Mouse (Mus musculus) lung, embryonic 14.5 days (tissue): ENCODE results near the gene Nrm. TPM values are rescaled to one million over a fixed set of nuclear protein-coding genes. Genes with fewer than 3 reads are reported as not detected.

Experiments used
- ATAC-seq: fragments of 200-750 bp; cut with Nextera tagmentation; 2 replicates; pipeline ENCODE4 v1.8.0; 2017; ENCODE audit warnings: mild to moderate bottlenecking, moderate TSS enrichment, moderate library complexity; ENCODE audit not compliant: insufficient read depth
- DNase-seq: peaks from one replicate; pipeline ENCODE4 v3.0.0-alpha.2; 2015
- H3K27ac ChIP-seq: fragments of 300-500 bp; sonication (generic); 2 replicates; pipeline ENCODE4 v1.5.1; 2014; ENCODE audit warnings: low read depth, mild to moderate bottlenecking, moderate library complexity
- H3K27me3 ChIP-seq: fragments of 300-500 bp; sonication (generic); 2 replicates; pipeline ENCODE4 v1.6.1; 2014; ENCODE audit warnings: low read length, control low read depth; ENCODE audit not compliant: insufficient read depth
- H3K36me3 ChIP-seq: fragments of 300-500 bp; sonication (generic); 2 replicates; pipeline ENCODE4 v1.6.1; 2014; ENCODE audit warnings: control low read depth; ENCODE audit not compliant: insufficient read depth
- H3K4me1 ChIP-seq: fragments of 300-500 bp; sonication (generic); 2 replicates; pipeline ENCODE4 v1.6.1; 2014; ENCODE audit warnings: antibody characterized with exemption, control low read depth; ENCODE audit not compliant: insufficient read depth
- H3K4me2 ChIP-seq: fragments of 300-500 bp; sonication (generic); 2 replicates; pipeline ENCODE4 v1.6.1; 2014; ENCODE audit warnings: mild to moderate bottlenecking
- H3K4me3 ChIP-seq: fragments of 300-500 bp; sonication (generic); 2 replicates; pipeline ENCODE4 v1.5.1; 2014; ENCODE audit warnings: low read depth, low read length
- H3K9ac ChIP-seq: fragments of 300-500 bp; sonication (generic); 2 replicates; pipeline ENCODE4 v1.6.1; 2014
- H3K9me3 ChIP-seq: fragments of 300-500 bp; sonication (generic); 2 replicates; pipeline ENCODE4 v1.6.1; 2016; ENCODE audit warnings: low read depth, low read length, control low read depth
- CTCF ChIP-seq: IDR thresholded peaks from 2 replicates; pipeline ENCODE4 v1.5.1; 2016; ENCODE audit warnings: antibody characterized with exemption, low read depth
- WGBS: fragments of 180-500 bp; shearing (Covaris S2); extraction: QIAGEN DNeasy Blood & Tissue Kit; methylation state at CpG from one replicate; pipeline ENCODE4 v1.1.7; 2014; 5-methylcytosine and 5-hydroxymethylcytosine counted together
- microRNA-seq: library from miRNA; unstranded; fragments of <30 nt; microRNA quantifications from one replicate; pipeline ENCODE4, GENCODE M21; 2016; ENCODE audit warnings: borderline number of aligned reads
- polyA plus RNA-seq: library from polyadenylated mRNA; unstranded; fragments of >200 nt; fragmentation: Nextera tagmentation; extraction: Ambion mirVana; gene quantifications from 2 replicates; pipeline ENCODE4 v1.2.1, GENCODE M21; 2014

Nrm gene
- polyA plus RNA-seq, 1 experiment from 2014 or later: 72.0 TPM

- TF ChIP-seq CTCF: no peak
- H3K4me1 ChIP-seq: peaks cover 5% of the 10 kb centered on the region; the same call in 1 of the 2 replicates
These were observed 44.5 kb downstream of the Nrm start for GRCm38 (mm10) chr17:35905587-35905986.

GRCm38 (mm10) chr17:35907609-35908008 lies 46.5 kb downstream of the Nrm start:
- H3K4me3 ChIP-seq: no peak overlapping the region
- H3K36me3 ChIP-seq: peaks cover 66% of the 10 kb centered on the region
- no peak overlapping the region for H3K4me2 ChIP-seq
- 70% methylated on average over 2 of the region's 2 CpGs for WGBS
- H3K9ac ChIP-seq: no peak overlapping the region
- no peaks in the 10 kb centered on the region for H3K27me3 ChIP-seq
- TF ChIP-seq CTCF: peak; percentile 31
- no peak for DNase-seq
- peaks cover 5% of the 10 kb centered on the region; the same call in 1 of the 2 replicates for H3K4me1 ChIP-seq
- ATAC-seq: no peak
- no peaks in the 10 kb centered on the region for H3K9me3 ChIP-seq
- no peak overlapping the region for H3K27ac ChIP-seq

More at GRCm38 (mm10) chr17:35905587-35905986, 44.5 kb downstream of the Nrm start:
- H3K9ac ChIP-seq: no peak overlapping the region
- DNase-seq (no peak), ATAC-seq (no peak)
- no peak overlapping the region for H3K4me3 ChIP-seq
- H3K27ac ChIP-seq: no peak overlapping the region
- H3K4me2 ChIP-seq: no peak overlapping the region
- H3K9me3 ChIP-seq: no peaks in the 10 kb centered on the region
- WGBS: 91% methylated on average over 1 of the region's 1 CpGs
- peaks cover 57% of the 10 kb centered on the region for H3K36me3 ChIP-seq
- no peaks in the 10 kb centered on the region for H3K27me3 ChIP-seq

GRCm38 (mm10) chr17:35909186-35909918 lies 48.2 kb downstream of the Nrm start:
- H3K9ac ChIP-seq: peak overlapping the region; percentile 73
- DNase-seq (no peak), ATAC-seq (peak; percentile 23)
- peaks cover 66% of the 10 kb centered on the region for H3K36me3 ChIP-seq
- peak overlapping the region; percentile 70 for H3K4me3 ChIP-seq
- peaks cover 5% of the 10 kb centered on the region; the same call in 1 of the 2 replicates for H3K4me1 ChIP-seq
- no peaks in the 10 kb centered on the region for H3K9me3 ChIP-seq
- H3K27ac ChIP-seq: peak overlapping the region; percentile 73; the same call in 1 of the 2 replicates
- 14% methylated on average over 20 of the region's 20 CpGs for WGBS
- peak overlapping the region; percentile 71 for H3K4me2 ChIP-seq
- TF ChIP-seq CTCF: no peak
- H3K27me3 ChIP-seq: no peaks in the 10 kb centered on the region

GRCm38 (mm10) chr17:35909919-35910369 lies 48.8 kb downstream of the Nrm start, which contains the start of gene Atat1:
Gene Atat1, minus strand, starts transcription at chr17:35910075.
- no peak for TF ChIP-seq CTCF
- Histone ChIP-seq H3K27ac (peak within 1 kb of the TSS; percentile 73; the same call in 1 of the 2 replicates), H3K4me3 (peak within 1 kb of the TSS; percentile 70), H3K4me2 (peak within 1 kb of the TSS; percentile 71), H3K4me1 (peaks cover 5% of the 10 kb centered on the region; the same call in 1 of the 2 replicates), H3K9me3 (no peaks in the 10 kb centered on the region), H3K36me3 (peaks cover 66% of the 10 kb centered on the region), H3K9ac (peak within 1 kb of the TSS; percentile 73), H3K27me3 (no peaks in the 10 kb centered on the region)
- WGBS: 3% methylated on average over 25 of the region's 25 CpGs
- ATAC-seq: peak; percentile 92
- DNase-seq: peak; percentile 97

- H3K4me3 ChIP-seq: peak overlapping the region; percentile 79
- peak overlapping the region; percentile 100 for H3K4me2 ChIP-seq
- no peak for TF ChIP-seq CTCF
- no peaks in the 10 kb centered on the region for H3K9me3 ChIP-seq
- H3K36me3 ChIP-seq: peaks cover 47% of the 10 kb centered on the region
- H3K27ac ChIP-seq: no peak overlapping the region
- no peak for DNase-seq
- H3K9ac ChIP-seq: peak overlapping the region; percentile 96; the same call in 1 of the 2 replicates
- ATAC-seq: no peak
- no peaks in the 10 kb centered on the region for H3K27me3 ChIP-seq
- 71% methylated on average over 6 of the region's 6 CpGs for WGBS
- peaks cover 8% of the 10 kb centered on the region for H3K4me1 ChIP-seq
These were observed 53.9 kb downstream of the Nrm start for GRCm38 (mm10) chr17:35914975-35915374.

Small RNA genes within 50 kb of the gene (microRNA-seq; reads per million reads assigned to microRNA genes)
- not detected for gene Gm28033

Other genes with a start within 250 kb of the Nrm start
- not detected in 2 replicates for gene Gm9573, start 234.7 kb upstream of the Nrm start, polyA plus RNA-seq
- gene Mucl3, start 217.6 kb upstream of the Nrm start, polyA plus RNA-seq: 1.0 and 1.4 TPM in 2 replicates
- 22.4 and 24.1 TPM in 2 replicates for gene Vars2, start 193.7 kb upstream of the Nrm start, polyA plus RNA-seq
- 47.4 and 49.3 TPM in 2 replicates for gene Gtf2h4, start 187.6 kb upstream of the Nrm start, polyA plus RNA-seq
- 32.9 and 38.2 TPM in 2 replicates for gene Ddr1, start 156.7 kb upstream of the Nrm start, polyA plus RNA-seq
- gene Ier3, start 39.6 kb upstream of the Nrm start, polyA plus RNA-seq: 5.0 and 7.1 TPM in 2 replicates
- gene Flot1, start 38.1 kb upstream of the Nrm start, polyA plus RNA-seq: 30.9 and 32.5 TPM in 2 replicates
- 1,155 and 1,206 TPM in 2 replicates for gene Tubb5, start 23.0 kb upstream of the Nrm start, polyA plus RNA-seq
- 19.5 and 21.6 TPM in 2 replicates for gene Mdc1, start 19.8 kb upstream of the Nrm start, polyA plus RNA-seq
- gene Ppp1r18, start 4.3 kb downstream of the Nrm start, polyA plus RNA-seq: 24.0 and 24.7 TPM in 2 replicates
- gene Dhx16, start 18.5 kb downstream of the Nrm start, polyA plus RNA-seq: 40.8 and 42.9 TPM in 2 replicates
- 21.0 and 25.4 TPM in 2 replicates for gene 2310061I04Rik, start 36.1 kb downstream of the Nrm start, polyA plus RNA-seq
- 72.2 and 77.9 TPM in 2 replicates for gene Atat1, start 48.8 kb downstream of the Nrm start, polyA plus RNA-seq
- gene Mrps18b, start 55.1 kb downstream of the Nrm start, polyA plus RNA-seq: 84.5 and 89.1 TPM in 2 replicates
- 36.3 and 38.5 TPM in 2 replicates for gene Ppp1r10, start 55.1 kb downstream of the Nrm start, polyA plus RNA-seq
- 84.1 and 86.6 TPM in 2 replicates for gene Abcf1, start 108.4 kb downstream of the Nrm start, polyA plus RNA-seq
- 39.5 and 46.4 TPM in 2 replicates for gene Gnl1, start 118.5 kb downstream of the Nrm start, polyA plus RNA-seq
- gene Prr3, start 118.9 kb downstream of the Nrm start, polyA plus RNA-seq: 27.1 and 30.8 TPM in 2 replicates
- 2.4 and 3.3 TPM in 2 replicates for gene H2-T24, start 159.2 kb downstream of the Nrm start, polyA plus RNA-seq
- 3.9 and 4.4 TPM in 2 replicates for gene H2-T23, start 171.5 kb downstream of the Nrm start, polyA plus RNA-seq
- gene H2-T22, start 181.4 kb downstream of the Nrm start, polyA plus RNA-seq: 16.0 and 16.8 TPM in 2 replicates
- gene Gm6034, start 181.6 kb downstream of the Nrm start, polyA plus RNA-seq: not detected in 2 replicates
- gene Gm11127, start 197.1 kb downstream of the Nrm start, polyA plus RNA-seq: not detected in 2 replicates